Mouse (Mus musculus): ENCODE measurements around the gene Serpina3j. TPM values are rescaled to one million over a fixed set of nuclear protein-coding genes. Genes with fewer than 3 reads are reported as not detected.
"Not testable (repeated sequence)": the region's sequence is repeated elsewhere in the genome, so short reads cannot be mapped to it uniquely, and the experiment has no call there.

Serpina3j gene
- polyA plus RNA-seq, 2 experiments, result 0.36 to 0.72 TPM

- 38% methylated on average over 1 of the region's 1 CpGs for WGBS
- Histone ChIP-seq H3K9me3 (ENCODE audit: control insufficient read depth, low read length) (no peaks in the 10 kb centered on the region), H3K9ac (ENCODE audit: low read depth, low read length, severe bottlenecking) (no peak overlapping the region), H3K27me3 (ENCODE audit: control insufficient read depth, insufficient read depth, low read length) (no peaks in the 10 kb centered on the region), H3K4me3 (replicated peaks; ENCODE audit: low read length) (no peak overlapping the region), H3K27ac (replicated peaks; ENCODE audit: low read depth, low read length) (no peak overlapping the region), H3K4me1 (ENCODE audit: control insufficient read depth, insufficient read depth, low read length) (no peaks in the 10 kb centered on the region), H3K4me2 (replicated peaks; ENCODE audit: low read depth, low read length, severe bottlenecking) (no peak overlapping the region), H3K36me3 (ENCODE audit: control insufficient read depth, insufficient read depth, low read length) (no peaks in the 10 kb centered on the region)
- DNase-seq (ENCODE audit: low spot score), result no peak
- no peak for ATAC-seq (ENCODE audit: low FRiP score, low read depth)
- TF ChIP-seq POLR2A (IDR thresholded peaks at IDR 0.05; ENCODE audit: borderline replicate concordance, extremely low read depth, insufficient read depth, insufficient read length), result no peak
Observed at GRCm38 (mm10) chr12:104331701-104332100, 17.3 kb downstream of the Serpina3j start.

- DNase-seq (ENCODE audit: low spot score); H3K9me3 ChIP-seq (ENCODE audit: control insufficient read depth, low read length); H3K4me1 ChIP-seq (ENCODE audit: control insufficient read depth, insufficient read depth, low read length); ATAC-seq (ENCODE audit: low FRiP score, low read depth); H3K36me3 ChIP-seq (ENCODE audit: control insufficient read depth, insufficient read depth, low read length); H3K4me2 ChIP-seq (replicated peaks; ENCODE audit: low read depth, low read length, severe bottlenecking); H3K27me3 ChIP-seq (ENCODE audit: control insufficient read depth, insufficient read depth, low read length); H3K4me3 ChIP-seq (replicated peaks; ENCODE audit: low read length); H3K9ac ChIP-seq (ENCODE audit: low read depth, low read length, severe bottlenecking); H3K27ac ChIP-seq (replicated peaks; ENCODE audit: low read depth, low read length): not testable (repeated sequence)
Observed at GRCm38 (mm10) chr12:104336873-104337272, 22.5 kb downstream of the Serpina3j start.

- not testable (repeated sequence) for H3K27me3 ChIP-seq (ENCODE audit: control insufficient read depth, insufficient read depth, low read length); ATAC-seq (ENCODE audit: low FRiP score, low read depth); H3K4me3 ChIP-seq (replicated peaks; ENCODE audit: low read length); H3K4me2 ChIP-seq (replicated peaks; ENCODE audit: low read depth, low read length, severe bottlenecking); DNase-seq (ENCODE audit: low spot score); H3K9me3 ChIP-seq (ENCODE audit: control insufficient read depth, low read length); H3K27ac ChIP-seq (replicated peaks; ENCODE audit: low read depth, low read length); H3K36me3 ChIP-seq (ENCODE audit: control insufficient read depth, insufficient read depth, low read length); H3K9ac ChIP-seq (ENCODE audit: low read depth, low read length, severe bottlenecking); H3K4me1 ChIP-seq (ENCODE audit: control insufficient read depth, insufficient read depth, low read length)
- WGBS, result 81% methylated on average over 3 of the region's 3 CpGs
Observed at GRCm38 (mm10) chr12:104338226-104338625, 23.9 kb downstream of the Serpina3j start, which contains the start of the genes Serpina3k and Serpina3m. Serpina3k (plus strand) TSS chr12:104338486. Serpina3m (plus strand) TSS chr12:104338486.

- H3K9me3 ChIP-seq (ENCODE audit: control insufficient read depth, low read length), result no peaks in the 10 kb centered on the region
- WGBS, result 85% methylated on average over 3 of the region's 3 CpGs
- no peaks in the 10 kb centered on the region for H3K4me1 ChIP-seq (ENCODE audit: control insufficient read depth, insufficient read depth, low read length)
- no peak overlapping the region for H3K9ac ChIP-seq (ENCODE audit: low read depth, low read length, severe bottlenecking)
- no peaks in the 10 kb centered on the region for H3K36me3 ChIP-seq (ENCODE audit: control insufficient read depth, insufficient read depth, low read length)
- ATAC-seq (ENCODE audit: low FRiP score, low read depth) (no peak), DNase-seq (ENCODE audit: low spot score) (no peak)
- no peak overlapping the region for H3K4me2 ChIP-seq (replicated peaks; ENCODE audit: low read depth, low read length, severe bottlenecking)
- no peak overlapping the region for H3K4me3 ChIP-seq (replicated peaks; ENCODE audit: low read length)
- H3K27me3 ChIP-seq (ENCODE audit: control insufficient read depth, insufficient read depth, low read length), result no peaks in the 10 kb centered on the region
- no peak overlapping the region for H3K27ac ChIP-seq (replicated peaks; ENCODE audit: low read depth, low read length)
- no peak for TF ChIP-seq POLR2A (IDR thresholded peaks at IDR 0.05; ENCODE audit: borderline replicate concordance, extremely low read depth, insufficient read depth, insufficient read length)
Observed at GRCm38 (mm10) chr12:104338705-104339104, 24.4 kb downstream of the Serpina3j start.

- not testable (repeated sequence) for H3K4me2 ChIP-seq (replicated peaks; ENCODE audit: low read depth, low read length, severe bottlenecking); H3K9me3 ChIP-seq (ENCODE audit: control insufficient read depth, low read length); H3K4me1 ChIP-seq (ENCODE audit: control insufficient read depth, insufficient read depth, low read length); H3K27ac ChIP-seq (replicated peaks; ENCODE audit: low read depth, low read length); H3K4me3 ChIP-seq (replicated peaks; ENCODE audit: low read length); H3K27me3 ChIP-seq (ENCODE audit: control insufficient read depth, insufficient read depth, low read length); DNase-seq (ENCODE audit: low spot score); H3K36me3 ChIP-seq (ENCODE audit: control insufficient read depth, insufficient read depth, low read length); ATAC-seq (ENCODE audit: low FRiP score, low read depth); H3K9ac ChIP-seq (ENCODE audit: low read depth, low read length, severe bottlenecking)
Observed at GRCm38 (mm10) chr12:104342489-104342888, 28.1 kb downstream of the Serpina3j start.

GRCm38 (mm10) chr12:104345181-104345580 is 30.8 kb downstream of the Serpina3j start:
- no peak for TF ChIP-seq POLR2A (IDR thresholded peaks at IDR 0.05; ENCODE audit: borderline replicate concordance, extremely low read depth, insufficient read depth, insufficient read length)
- DNase-seq (ENCODE audit: low spot score) (no peak), ATAC-seq (ENCODE audit: low FRiP score, low read depth) (no peak)

More at GRCm38 (mm10) chr12:104345181-104345580, 30.8 kb downstream of the Serpina3j start:
- Histone ChIP-seq H3K4me1 (ENCODE audit: control insufficient read depth, insufficient read depth, low read length) (no peaks in the 10 kb centered on the region), H3K36me3 (ENCODE audit: control insufficient read depth, insufficient read depth, low read length) (no peaks in the 10 kb centered on the region), H3K9ac (ENCODE audit: low read depth, low read length, severe bottlenecking) (no peak overlapping the region), H3K9me3 (ENCODE audit: control insufficient read depth, low read length) (no peaks in the 10 kb centered on the region), H3K4me2 (replicated peaks; ENCODE audit: low read depth, low read length, severe bottlenecking) (no peak overlapping the region), H3K27ac (replicated peaks; ENCODE audit: low read depth, low read length) (no peak overlapping the region), H3K4me3 (replicated peaks; ENCODE audit: low read length) (no peak overlapping the region), H3K27me3 (ENCODE audit: control insufficient read depth, insufficient read depth, low read length) (no peaks in the 10 kb centered on the region)
- 77% methylated on average over 2 of the region's 2 CpGs for WGBS
